Mouse (Mus musculus): Measurements from ENCODE around the gene Otop3.

DNA sequence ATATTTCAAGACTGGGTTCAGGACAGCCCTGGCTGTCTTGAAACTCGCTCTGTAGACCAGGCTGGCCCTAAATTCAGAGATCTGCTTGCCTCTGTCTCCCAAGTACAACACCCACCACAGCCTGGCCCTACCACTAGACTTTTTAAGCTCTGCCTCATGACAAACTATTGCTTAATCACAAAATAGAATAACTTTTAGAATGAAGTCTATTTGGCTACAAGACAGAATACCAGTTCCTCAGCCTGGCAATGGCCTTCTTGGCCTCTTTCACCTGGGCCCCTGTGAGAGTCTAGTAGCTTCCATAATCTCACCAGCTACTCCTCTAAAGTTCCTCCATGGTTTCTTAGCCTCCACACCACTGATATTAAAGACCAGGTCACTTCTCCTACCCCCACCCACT is 44.2 kb upstream of the Otop3 start:
- TF ChIP-seq CTCF (IDR thresholded peaks at IDR 0.05; ENCODE audit: borderline replicate concordance, control insufficient read depth, extremely low read depth, insufficient read depth, low read length, poor library complexity) (no peak), POLR2A (IDR thresholded peaks at IDR 0.05; ENCODE audit: control insufficient read depth, extremely low read depth, insufficient read depth, low read length, poor library complexity) (no peak)
